Mouse (Mus musculus) ES-E14 (cell line): ENCODE measurements around the gene Hes6.

Experiments used
- HCFC1 ChIP-seq: IDR thresholded peaks from 2 replicates; pipeline ENCODE4 v1.6.1; 2012; ENCODE audit warnings: low read length, inconsistent platforms, borderline replicate concordance; ENCODE audit not compliant: insufficient read depth
- ZC3H11A ChIP-seq: IDR thresholded peaks from 2 replicates; pipeline ENCODE4 v1.6.1; 2012; ENCODE audit warnings: low read depth, mild to moderate bottlenecking, inconsistent platforms, low read length, borderline replicate concordance
- ZNF384 ChIP-seq: IDR thresholded peaks from 2 replicates; pipeline ENCODE4 v1.6.1; 2012; ENCODE audit warnings: low read depth, low read length, inconsistent platforms

GRCm38 (mm10) chr1:91434905-91435304 lies 21.1 kb upstream of the Hes6 start:
- TF ChIP-seq HCFC1 (no peak), ZNF384 (no peak), ZC3H11A (no peak)
